Mouse (Mus musculus) bone marrow, adult 2 months (tissue): Measurements from ENCODE around the gene Chit1. TPM values are rescaled to one million over a fixed set of nuclear protein-coding genes. Genes with fewer than 3 reads are reported as not detected.
A peak's percentile ranks its signal among the peaks of the same experiment; 100 is the strongest.

Experiments
- H3K27ac ChIP-seq: fragments of 200-500 bp; 2 replicates; pipeline ENCODE4 v1.5.1; 2012; ENCODE audit warnings: low read depth, mild to moderate bottlenecking, control low read depth, inconsistent platforms, low read length; ENCODE audit not compliant: control insufficient read depth, poor library complexity, insufficient read depth
- H3K4me1 ChIP-seq: fragments of 200-500 bp; 2 replicates; pipeline ENCODE4 v1.6.1; 2011; ENCODE audit warnings: low read length; ENCODE audit not compliant: control insufficient read depth, insufficient read depth
- H3K4me3 ChIP-seq: fragments of 200-500 bp; replicated peaks from 2 replicates; pipeline ENCODE3; 2011; ENCODE audit warnings: mild to moderate bottlenecking, low read depth, low read length, control low read depth; ENCODE audit not compliant: control insufficient read depth
- CTCF ChIP-seq: fragments of 200-500 bp; IDR thresholded peaks from 2 replicates; pipeline ENCODE4 v1.5.1; 2011; ENCODE audit warnings: low read length, control low read depth; ENCODE audit not compliant: control insufficient read depth, insufficient read depth
- POLR2A ChIP-seq: fragments of 200-500 bp; IDR thresholded peaks from 2 replicates; pipeline ENCODE4 v1.6.1; 2011; ENCODE audit warnings: low read depth, mild to moderate bottlenecking, control low read depth, low read length, borderline replicate concordance; ENCODE audit not compliant: control insufficient read depth
- WGBS: fragments of 180-500 bp; shearing (Covaris S2); methylation state at CpG from one replicate; pipeline ENCODE4 v1.1.7; 2018; 5-methylcytosine and 5-hydroxymethylcytosine counted together
- polyA plus RNA-seq: library from polyadenylated mRNA; stranded (reverse); fragments of >200 nt; gene quantifications from 2 replicates; pipeline ENCODE4 v1.2.4, GENCODE M21; 2011; ENCODE audit warnings: low replicate concordance; ENCODE audit not compliant: missing spikeins, insufficient read depth, insufficient read length

Chit1 gene
- polyA plus RNA-seq, 1 experiment = not detected

DNA sequence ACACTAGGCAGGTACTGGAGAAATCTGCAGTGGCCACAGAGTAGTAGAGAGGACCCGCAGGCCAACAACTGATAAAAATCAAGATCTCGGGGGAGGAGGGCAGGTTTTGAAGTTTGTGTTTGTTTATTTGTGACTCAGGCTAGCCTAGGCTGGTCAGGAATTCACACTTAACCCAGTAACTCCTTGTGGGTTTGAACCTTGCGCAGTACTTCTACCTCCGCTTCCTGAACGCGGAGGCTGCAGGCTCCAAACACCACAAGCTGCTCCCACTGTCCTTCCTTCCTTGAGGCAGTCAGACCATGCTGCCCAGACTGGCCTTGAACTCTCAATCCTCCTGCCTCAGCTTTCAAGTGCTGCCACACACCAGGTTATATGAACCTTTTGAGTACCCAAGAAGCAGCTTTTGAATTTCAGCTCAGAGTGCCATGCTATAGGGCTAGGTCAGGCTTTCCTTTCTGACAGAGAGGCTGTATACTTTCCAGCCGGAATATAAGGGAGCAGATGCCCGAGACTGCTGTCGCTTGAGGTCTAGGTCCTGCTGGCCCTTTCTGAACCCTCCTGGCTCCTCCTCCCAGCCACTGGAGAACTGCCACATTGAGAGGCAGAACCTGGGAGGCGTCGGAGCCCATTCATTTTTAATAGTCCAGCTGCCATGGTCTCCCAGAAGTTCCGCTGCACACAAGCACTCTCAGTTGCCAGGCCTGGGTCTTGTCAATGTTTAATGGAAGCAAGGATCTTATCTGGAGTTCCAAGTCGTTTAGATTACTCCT lies 12.9 kb upstream of the Chit1 start:
- Histone ChIP-seq H3K4me1 (peaks cover 18% of the 10 kb centered on the region), H3K27ac (peak overlapping the region; percentile 94), H3K4me3 (peak overlapping the region; percentile 17)
- WGBS = 41% methylated on average over 13 of the region's 13 CpGs
- TF ChIP-seq POLR2A = no peak
- TF ChIP-seq CTCF = no peak

DNA sequence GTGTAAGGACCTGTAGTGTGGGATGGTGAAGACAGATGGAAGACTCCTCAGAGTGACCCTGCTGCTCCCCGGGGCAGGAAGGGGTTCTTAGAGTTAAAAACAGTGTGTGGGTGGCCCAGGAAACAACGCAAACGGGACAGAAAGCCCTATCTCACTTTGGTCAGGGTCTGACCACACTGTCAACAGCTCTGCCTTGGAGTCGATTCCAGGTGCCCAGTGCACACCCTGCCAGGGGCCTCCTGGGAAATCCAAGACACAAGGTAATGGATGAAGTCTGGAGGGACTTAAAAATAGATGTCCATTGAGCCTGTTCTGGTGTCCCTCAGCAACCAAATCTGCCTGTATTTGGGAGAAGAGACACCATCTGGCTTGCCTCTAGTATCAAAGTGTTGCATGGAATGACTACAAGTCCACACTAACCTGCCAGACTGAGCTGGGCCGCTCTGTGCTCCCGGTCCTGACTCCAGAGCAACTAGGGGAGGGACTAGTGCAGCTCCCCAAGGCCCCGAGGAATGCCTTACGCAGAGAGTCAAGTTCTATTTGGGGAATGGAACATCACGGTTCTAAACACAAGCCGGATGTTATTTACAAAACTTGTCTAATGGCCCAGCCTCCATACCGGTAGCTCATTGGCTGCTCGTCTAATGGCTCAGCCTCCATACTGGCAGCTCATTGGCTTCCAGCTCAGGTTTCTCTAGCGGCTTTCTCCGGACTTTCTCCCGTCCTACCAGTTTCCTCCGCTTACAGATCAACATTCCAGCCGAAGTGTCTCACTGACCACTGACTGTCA lies 12.1 kb upstream of the Chit1 start:
- Histone ChIP-seq H3K27ac (peak overlapping the region; percentile 94), H3K4me3 (peak overlapping the region; percentile 75), H3K4me1 (peaks cover 15% of the 10 kb centered on the region)
- TF ChIP-seq POLR2A (peak; percentile 63; the same call in 1 of the 2 replicates), CTCF (no peak)
- 2% methylated on average over 17 of the region's 17 CpGs for WGBS

- peaks cover 14% of the 10 kb centered on the region for H3K4me1 ChIP-seq
- 26% methylated on average over 12 of the region's 12 CpGs for WGBS
Measured at GRCm38 (mm10) chr1:134099516-134100235, 11.4 kb upstream of the Chit1 start.

DNA sequence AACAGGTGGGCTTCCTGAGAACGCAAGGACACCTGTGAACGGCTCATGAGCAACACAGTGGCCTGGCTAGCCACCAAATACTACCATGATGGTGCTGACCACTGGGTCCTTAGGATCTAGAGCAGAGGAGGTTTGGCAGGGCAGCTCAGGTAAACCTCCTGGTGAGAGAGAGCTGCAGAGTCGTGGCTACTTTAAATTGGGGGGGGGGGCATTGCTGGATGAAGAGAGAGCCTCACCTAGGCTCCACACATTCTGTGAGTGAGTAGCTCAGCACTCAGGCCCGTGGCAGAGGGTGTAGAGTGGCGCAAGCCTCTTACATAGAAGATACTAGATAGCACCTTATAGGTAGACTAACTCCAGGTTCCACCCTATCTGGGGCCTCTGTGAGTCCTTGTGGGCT lies 10.6 kb upstream of the Chit1 start:
- Histone ChIP-seq H3K4me1 (peaks cover 16% of the 10 kb centered on the region), H3K4me3 (no peak overlapping the region), H3K27ac (no peak overlapping the region)
- WGBS = 75% methylated on average over 5 of the region's 5 CpGs
- TF ChIP-seq CTCF (no peak), POLR2A (no peak)

More at GRCm38 (mm10) chr1:134099516-134100235, 11.4 kb upstream of the Chit1 start:
- TF ChIP-seq CTCF (no peak), POLR2A (no peak)
- H3K27ac ChIP-seq = peak overlapping the region; percentile 94
- H3K4me3 ChIP-seq = peak overlapping the region; percentile 75

GRCm38 (mm10) chr1:134100928-134101327 lies 10.1 kb upstream of the Chit1 start:
- 85% methylated on average over 4 of the region's 4 CpGs for WGBS
- Histone ChIP-seq H3K27ac (no peak overlapping the region), H3K4me3 (no peak overlapping the region), H3K4me1 (peaks cover 13% of the 10 kb centered on the region; the same call in 1 of the 2 replicates)
- no peak for TF ChIP-seq POLR2A
- TF ChIP-seq CTCF = no peak

DNA sequence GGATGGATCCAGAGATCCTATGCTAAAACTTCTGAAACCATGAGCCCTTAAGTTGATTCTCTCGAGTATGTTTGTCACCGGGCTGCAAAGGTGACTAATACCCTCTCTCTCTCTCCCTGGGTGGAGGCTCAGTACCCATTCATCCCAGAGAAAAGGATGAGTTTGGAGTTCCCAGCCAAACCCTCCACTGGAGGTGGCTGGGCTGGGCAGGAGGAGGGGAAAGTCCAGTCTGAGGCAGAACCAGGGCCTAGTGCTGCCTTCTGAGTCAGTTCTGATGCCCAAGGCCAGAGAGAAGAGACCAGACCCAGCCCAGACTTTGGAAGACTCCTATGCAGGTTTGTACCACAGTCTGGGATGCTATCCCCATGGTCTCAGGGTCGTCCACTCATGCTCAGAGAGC lies 9.4 kb upstream of the Chit1 start:
- peaks cover 12% of the 10 kb centered on the region; the same call in 1 of the 2 replicates for H3K4me1 ChIP-seq
- TF ChIP-seq CTCF (no peak), POLR2A (no peak)
- no peak overlapping the region for H3K4me3 ChIP-seq
- 86% methylated on average over 3 of the region's 3 CpGs for WGBS
- no peak overlapping the region for H3K27ac ChIP-seq

DNA sequence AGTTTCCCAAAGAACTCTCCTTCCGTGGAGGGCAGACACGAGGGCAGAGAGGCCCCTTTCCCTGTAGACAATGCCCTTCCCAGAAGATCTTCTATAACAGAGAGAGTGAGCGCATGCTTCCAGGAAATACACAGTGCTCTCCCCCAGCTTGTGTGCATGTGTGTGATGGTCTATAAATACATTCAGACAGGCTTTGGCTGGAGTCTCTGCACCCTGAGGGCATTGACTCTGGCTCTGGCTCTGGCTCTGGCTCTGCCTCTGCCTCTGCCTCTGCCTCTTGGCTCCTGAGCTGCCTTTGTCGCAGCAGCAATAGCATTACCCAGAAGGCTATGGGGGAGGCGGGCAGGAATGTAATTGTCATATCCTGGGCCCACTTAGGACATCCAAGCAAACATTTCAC lies 7.2 kb upstream of the Chit1 start:
- 77% methylated on average over 5 of the region's 5 CpGs for WGBS
- H3K4me3 ChIP-seq = no peak overlapping the region
- TF ChIP-seq CTCF (no peak), POLR2A (no peak)
- H3K4me1 ChIP-seq = peaks cover 4% of the 10 kb centered on the region; the same call in 1 of the 2 replicates
- no peak overlapping the region for H3K27ac ChIP-seq

DNA sequence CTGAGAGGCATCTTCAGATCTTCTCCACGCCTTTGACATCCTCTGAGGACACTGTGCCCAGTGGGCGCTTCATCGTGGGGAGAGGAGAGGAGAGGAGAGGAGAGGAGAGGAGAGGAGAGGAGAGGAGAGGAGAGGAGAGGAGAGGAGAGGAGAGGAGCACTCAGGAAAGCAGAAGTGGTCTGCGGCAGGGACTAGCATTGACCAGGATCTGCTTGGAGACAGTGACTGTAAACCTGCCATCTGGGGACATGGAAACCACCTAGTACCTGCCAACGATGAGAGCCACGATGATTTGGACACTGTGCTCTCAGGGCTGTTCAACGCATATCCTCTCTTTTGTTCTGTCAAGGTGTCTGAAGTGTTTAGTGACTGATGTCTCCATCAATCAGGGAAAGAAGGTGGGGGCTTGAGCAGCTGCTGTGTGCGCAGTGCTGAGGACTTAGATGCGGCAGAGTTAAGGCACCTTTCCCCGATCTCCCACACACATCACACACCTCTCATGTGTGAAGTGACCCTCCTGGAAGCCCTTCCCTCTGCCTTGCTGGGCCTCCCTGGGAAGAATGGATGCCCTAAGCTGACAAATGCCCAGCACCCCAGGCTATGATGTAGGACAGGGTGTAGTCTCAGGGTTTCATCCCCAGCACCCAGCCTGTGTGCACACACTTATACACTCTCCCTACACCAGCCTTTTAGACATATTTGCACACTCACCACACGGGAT lies 5.8 kb upstream of the Chit1 start:
- Histone ChIP-seq H3K4me1 (peaks cover 4% of the 10 kb centered on the region; the same call in 1 of the 2 replicates), H3K27ac (peak overlapping the region; percentile 30), H3K4me3 (peak overlapping the region; percentile 60)
- WGBS = 45% methylated on average over 11 of the region's 11 CpGs
- TF ChIP-seq POLR2A = no peak
- no peak for TF ChIP-seq CTCF
